Mouse (Mus musculus): ENCODE data around the gene Acvr1b.

Gene Acvr1b

GRCm38 (mm10) chr15:101227971-101228370 lies 54.1 kb downstream of the Acvr1b start:
- DNase-seq (ENCODE audit: extremely low read depth, low read depth, low spot score) = no peak

- DNase-seq (ENCODE audit: extremely low read depth, low read depth, low spot score) = no peak
Observed at GRCm38 (mm10) chr15:101228866-101229590, 55.2 kb downstream of the Acvr1b start.

- no peak for DNase-seq (ENCODE audit: extremely low read depth, low read depth, low spot score)
Observed at GRCm38 (mm10) chr15:101230503-101230902, 56.6 kb downstream of the Acvr1b start.

GRCm38 (mm10) chr15:101230995-101231647 lies 57.3 kb downstream of the Acvr1b start:
- no peak for DNase-seq (ENCODE audit: extremely low read depth, low read depth, low spot score)

- DNase-seq (ENCODE audit: extremely low read depth, low read depth, low spot score) = no peak
Observed at GRCm38 (mm10) chr15:101231648-101232180, 57.8 kb downstream of the Acvr1b start.

- no peak for DNase-seq (ENCODE audit: extremely low read depth, low read depth, low spot score)
Observed at GRCm38 (mm10) chr15:101232607-101233006, 58.7 kb downstream of the Acvr1b start.

GRCm38 (mm10) chr15:101233183-101233582 lies 59.3 kb downstream of the Acvr1b start:
- no peak for DNase-seq (ENCODE audit: extremely low read depth, low read depth, low spot score)

GRCm38 (mm10) chr15:101233641-101234275 lies 59.9 kb downstream of the Acvr1b start:
- DNase-seq (ENCODE audit: extremely low read depth, low read depth, low spot score) = no peak

- no peak for DNase-seq (ENCODE audit: extremely low read depth, low read depth, low spot score)
Observed at GRCm38 (mm10) chr15:101234611-101235341, 60.9 kb downstream of the Acvr1b start.

GRCm38 (mm10) chr15:101235342-101235698 lies 61.5 kb downstream of the Acvr1b start:
- no peak for DNase-seq (ENCODE audit: extremely low read depth, low read depth, low spot score)

- no peak for DNase-seq (ENCODE audit: extremely low read depth, low read depth, low spot score)
Observed at GRCm38 (mm10) chr15:101235728-101236327, 62.0 kb downstream of the Acvr1b start.

GRCm38 (mm10) chr15:101236878-101237277 lies 63.0 kb downstream of the Acvr1b start:
- DNase-seq (ENCODE audit: extremely low read depth, low read depth, low spot score) = no peak

- DNase-seq (ENCODE audit: extremely low read depth, low read depth, low spot score) = no peak
Observed at GRCm38 (mm10) chr15:101238885-101239511, 65.1 kb downstream of the Acvr1b start.

GRCm38 (mm10) chr15:101239821-101240220 lies 66.0 kb downstream of the Acvr1b start:
- DNase-seq (ENCODE audit: extremely low read depth, low read depth, low spot score) = no peak

GRCm38 (mm10) chr15:101240799-101241204 lies 66.9 kb downstream of the Acvr1b start:
- DNase-seq (ENCODE audit: extremely low read depth, low read depth, low spot score) = no peak

GRCm38 (mm10) chr15:101241236-101241635 lies 67.4 kb downstream of the Acvr1b start:
- DNase-seq (ENCODE audit: extremely low read depth, low read depth, low spot score) = no peak

GRCm38 (mm10) chr15:101241853-101242252 lies 68.0 kb downstream of the Acvr1b start:
- no peak for DNase-seq (ENCODE audit: extremely low read depth, low read depth, low spot score)

- DNase-seq (ENCODE audit: extremely low read depth, low read depth, low spot score) = no peak
Observed at GRCm38 (mm10) chr15:101242645-101243044, 68.8 kb downstream of the Acvr1b start.

GRCm38 (mm10) chr15:101244012-101244411 lies 70.1 kb downstream of the Acvr1b start:
- no peak for DNase-seq (ENCODE audit: extremely low read depth, low read depth, low spot score)
